24 mouse cellular contexts compared by ENCODE assay signal in genomic region chr14:46848063-46848590, GRCm38 (mm10). TPM values are rescaled to one million over a fixed set of nuclear protein-coding genes. Genes with fewer than 3 reads are reported as not detected.
"Had no signal": no experiment of that assay in that cellular context is flagged by ENCODE, and none has a peak within 500 bp of the region (broad histone marks: within the 10 kb centered on the region; RNA-seq: fewer than 3 reads in every experiment).

No protein-coding gene starts in this region.

- H3K4me3 ChIP-seq: layer of hippocampus, adult 2 months; lung, embryonic 15.5 days; megakaryocyte, embryonic 14.5 days; midbrain, embryonic 10.5 days; midbrain, embryonic 13.5 days; myocyte; neural tube, embryonic 13.5 days; stomach, embryonic 15.5 days had no signal

- DNase-seq: layer of hippocampus, adult 9-11 months; lung, adult 18-20 months; lung, postnatal 10 days; lung, postnatal 36 days; retina, postnatal 1 day; right cerebral cortex, postnatal 25 days; spleen, adult 18-20 months; thymus, adult 18-20 months; thymus, postnatal 36 days had no signal

- H3K4me2 ChIP-seq: liver, embryonic 11.5 days; lung, embryonic 15.5 days; midbrain, embryonic 13.5 days; neural tube, embryonic 13.5 days; stomach, embryonic 15.5 days had no signal

- H3K27me3 ChIP-seq: lung, embryonic 15.5 days; megakaryocyte, embryonic 14.5 days; midbrain, embryonic 13.5 days; neural tube, embryonic 13.5 days; stomach, embryonic 15.5 days had no signal

- ATAC-seq: intestine, embryonic 16.5 days; midbrain, embryonic 13.5 days; midbrain, embryonic 16.5 days had no signal

- H3K27ac ChIP-seq: kidney, postnatal 0 days; layer of hippocampus, adult 2 months; liver, embryonic 14.5 days; lung, embryonic 15.5 days; midbrain, embryonic 10.5 days; midbrain, embryonic 13.5 days; neural tube, embryonic 13.5 days; stomach, embryonic 15.5 days had no signal

- H3K9ac ChIP-seq: liver, embryonic 14.5 days; lung, embryonic 15.5 days; midbrain, embryonic 13.5 days; neural tube, embryonic 13.5 days; stomach, embryonic 15.5 days had no signal

- H3K4me1 ChIP-seq: lung, embryonic 15.5 days; midbrain, embryonic 10.5 days; midbrain, embryonic 13.5 days; neural tube, embryonic 13.5 days; stomach, embryonic 15.5 days had no signal

- H3K9me3 ChIP-seq: lung, embryonic 15.5 days; megakaryocyte, embryonic 14.5 days; midbrain, embryonic 10.5 days; midbrain, embryonic 13.5 days; neural tube, embryonic 13.5 days; stomach, embryonic 15.5 days had no signal

RNA-seq across cellular contexts. Expression of gene Samd4, which starts 34.5 kb away (rescaled TPM):
- total RNA-seq: monocyte, adult 5-6 weeks; neutrophil, adult 5-6 weeks had no signal
